Mouse (Mus musculus) stomach, embryonic 15.5 days (tissue): ENCODE data around the gene Crot. TPM values are rescaled to one million over a fixed set of nuclear protein-coding genes. Genes with fewer than 3 reads are reported as not detected.
"Not testable (repeated sequence)": the region's sequence is repeated elsewhere in the genome, so short reads cannot be mapped to it uniquely, and the experiment has no call there.

Experiments
- ATAC-seq: fragments of 200-750 bp; cut with Nextera tagmentation; 2 replicates; pipeline ENCODE4 v1.8.0; 2017; ENCODE audit warnings: low read depth, moderate number of reproducible peaks, moderate TSS enrichment; ENCODE audit not compliant: insufficient read depth, low FRiP score
- H3K27ac ChIP-seq: fragments of 300-500 bp; sonication (generic); 2 replicates; pipeline ENCODE4 v1.5.1; 2015; ENCODE audit warnings: mild to moderate bottlenecking, inconsistent platforms
- H3K27me3 ChIP-seq: fragments of 300-500 bp; sonication (generic); replicated peaks from 2 replicates; pipeline ENCODE4 v1.6.1; 2015; ENCODE audit warnings: inconsistent platforms
- H3K36me3 ChIP-seq: fragments of 300-500 bp; sonication (generic); 2 replicates; pipeline ENCODE4 v1.6.1; 2015; ENCODE audit warnings: inconsistent platforms
- H3K4me1 ChIP-seq: fragments of 300-500 bp; sonication (generic); 2 replicates; pipeline ENCODE4 v1.6.1; 2015; ENCODE audit warnings: inconsistent platforms
- H3K4me2 ChIP-seq: fragments of 300-500 bp; sonication (generic); 2 replicates; pipeline ENCODE4 v1.6.1; 2015; ENCODE audit warnings: mild to moderate bottlenecking, inconsistent platforms
- H3K4me3 ChIP-seq: fragments of 300-500 bp; sonication (generic); replicated peaks from 2 replicates; pipeline ENCODE4 v1.5.1; 2015; ENCODE audit warnings: inconsistent platforms
- H3K9ac ChIP-seq: fragments of 300-500 bp; sonication (generic); 2 replicates; pipeline ENCODE4 v1.6.1; 2015; ENCODE audit warnings: inconsistent platforms
- H3K9me3 ChIP-seq: fragments of 300-500 bp; sonication (generic); 2 replicates; pipeline ENCODE4 v1.6.1; 2016; ENCODE audit warnings: inconsistent platforms
- WGBS: fragments of 180-500 bp; shearing (Covaris S2); methylation state at CpG from one replicate; pipeline ENCODE4 v1.1.7; 2015; 5-methylcytosine and 5-hydroxymethylcytosine counted together
- polyA plus RNA-seq: library from polyadenylated mRNA; unstranded; fragments of >200 nt; fragmentation: Nextera tagmentation; extraction: Ambion mirVana; gene quantifications from 2 replicates; pipeline ENCODE4 v1.2.1, GENCODE M21; 2015

Crot gene
- polyA plus RNA-seq, 1 experiment from 2014 or later, result 52.0 TPM

GRCm38 (mm10) chr5:9032641-9033040 lies 35.5 kb upstream of the Crot start:
- no peaks in the 10 kb centered on the region for H3K4me1 ChIP-seq
- H3K27ac ChIP-seq, result no peak overlapping the region
- H3K36me3 ChIP-seq, result no peaks in the 10 kb centered on the region
- 80% methylated on average over 1 of the region's 1 CpGs for WGBS
- no peak overlapping the region for H3K4me2 ChIP-seq
- H3K9me3 ChIP-seq, result no peaks in the 10 kb centered on the region
- no peaks in the 10 kb centered on the region for H3K27me3 ChIP-seq
- H3K9ac ChIP-seq, result no peak overlapping the region
- H3K4me3 ChIP-seq, result no peak overlapping the region
- no peak for ATAC-seq

- Histone ChIP-seq H3K4me2 (no peak overlapping the region), H3K4me3 (no peak overlapping the region), H3K4me1 (no peaks in the 10 kb centered on the region), H3K9me3 (no peaks in the 10 kb centered on the region), H3K27ac (no peak overlapping the region), H3K9ac (no peak overlapping the region), H3K27me3 (no peaks in the 10 kb centered on the region), H3K36me3 (no peaks in the 10 kb centered on the region)
- no peak for ATAC-seq
- 87% methylated on average over 8 of the region's 8 CpGs for WGBS
Measured at GRCm38 (mm10) chr5:9032101-9032590, 35.0 kb upstream of the Crot start.

- 55% methylated on average over 1 of the region's 1 CpGs for WGBS
- Histone ChIP-seq H3K9ac (no peak overlapping the region), H3K27me3 (no peaks in the 10 kb centered on the region), H3K9me3 (no peaks in the 10 kb centered on the region), H3K4me1 (no peaks in the 10 kb centered on the region), H3K36me3 (no peaks in the 10 kb centered on the region), H3K27ac (no peak overlapping the region), H3K4me3 (no peak overlapping the region), H3K4me2 (no peak overlapping the region)
- ATAC-seq, result peak; percentile 66
Measured at GRCm38 (mm10) chr5:9028266-9028841, 31.2 kb upstream of the Crot start.

GRCm38 (mm10) chr5:9015352-9015751 lies 18.2 kb upstream of the Crot start:
- 71% methylated on average over 3 of the region's 3 CpGs for WGBS
- Histone ChIP-seq H3K27ac (no peak overlapping the region), H3K27me3 (no peaks in the 10 kb centered on the region), H3K9ac (no peak overlapping the region), H3K4me2 (no peak overlapping the region), H3K36me3 (no peaks in the 10 kb centered on the region), H3K4me1 (no peaks in the 10 kb centered on the region), H3K4me3 (no peak overlapping the region), H3K9me3 (no peaks in the 10 kb centered on the region)
- ATAC-seq, result no peak

GRCm38 (mm10) chr5:9014774-9015173 lies 17.6 kb upstream of the Crot start:
- no peaks in the 10 kb centered on the region for H3K27me3 ChIP-seq
- H3K4me3 ChIP-seq, result no peak overlapping the region
- WGBS, result 56% methylated on average over 3 of the region's 3 CpGs
- no peak overlapping the region for H3K4me2 ChIP-seq
- no peaks in the 10 kb centered on the region for H3K4me1 ChIP-seq
- no peak overlapping the region for H3K27ac ChIP-seq
- H3K9me3 ChIP-seq, result no peaks in the 10 kb centered on the region
- H3K36me3 ChIP-seq, result no peaks in the 10 kb centered on the region
- no peak overlapping the region for H3K9ac ChIP-seq
- no peak for ATAC-seq

- no peak overlapping the region for H3K4me2 ChIP-seq
- no peaks in the 10 kb centered on the region for H3K36me3 ChIP-seq
- 66% methylated on average over 8 of the region's 8 CpGs for WGBS
- no peak overlapping the region for H3K9ac ChIP-seq
- no peak overlapping the region for H3K4me3 ChIP-seq
- H3K4me1 ChIP-seq, result no peaks in the 10 kb centered on the region
- ATAC-seq, result no peak
- H3K27me3 ChIP-seq, result no peaks in the 10 kb centered on the region
- H3K27ac ChIP-seq, result no peak overlapping the region
- no peaks in the 10 kb centered on the region for H3K9me3 ChIP-seq
Measured at GRCm38 (mm10) chr5:9011374-9011773, 14.2 kb upstream of the Crot start.

- H3K4me2 ChIP-seq, result no peak overlapping the region
- no peaks in the 10 kb centered on the region for H3K27me3 ChIP-seq
- no peaks in the 10 kb centered on the region for H3K36me3 ChIP-seq
- H3K9ac ChIP-seq, result no peak overlapping the region
- H3K27ac ChIP-seq, result no peak overlapping the region
- 87% methylated on average over 1 of the region's 1 CpGs for WGBS
- H3K4me1 ChIP-seq, result no peaks in the 10 kb centered on the region
- no peak for ATAC-seq
- H3K9me3 ChIP-seq, result no peaks in the 10 kb centered on the region
- H3K4me3 ChIP-seq, result no peak overlapping the region
Measured at GRCm38 (mm10) chr5:9010166-9010565, 13.0 kb upstream of the Crot start.

- not testable (repeated sequence) for H3K36me3 ChIP-seq, ATAC-seq, H3K27ac ChIP-seq, H3K4me2 ChIP-seq, H3K9ac ChIP-seq, H3K4me3 ChIP-seq, H3K9me3 ChIP-seq, H3K27me3 ChIP-seq, H3K4me1 ChIP-seq
- WGBS, result 51% methylated on average over 3 of the region's 3 CpGs
Measured at GRCm38 (mm10) chr5:9006585-9006984, 9.5 kb upstream of the Crot start.

- H3K36me3 ChIP-seq, H3K4me1 ChIP-seq, H3K4me3 ChIP-seq, H3K27me3 ChIP-seq, H3K9ac ChIP-seq, H3K27ac ChIP-seq, H3K4me2 ChIP-seq, H3K9me3 ChIP-seq, ATAC-seq: not testable (repeated sequence)
- 41% methylated on average over 7 of the region's 7 CpGs for WGBS
Measured at GRCm38 (mm10) chr5:9000006-9000405, 2.9 kb upstream of the Crot start.

GRCm38 (mm10) chr5:8999108-8999507 lies 2.0 kb upstream of the Crot start:
- no peaks in the 10 kb centered on the region for H3K36me3 ChIP-seq
- no peak overlapping the region for H3K9ac ChIP-seq
- H3K4me1 ChIP-seq, result 0 out of 2 replicates have a peak, but pooled peaks cover 2% of the 10 kb centered on the region
- no peak for ATAC-seq
- H3K27ac ChIP-seq, result no peak overlapping the region
- H3K9me3 ChIP-seq, result no peaks in the 10 kb centered on the region
- 49% methylated on average over 4 of the region's 4 CpGs for whole genome bisulfite sequencing
- no peak overlapping the region for H3K4me3 ChIP-seq
- H3K27me3 ChIP-seq, result no peaks in the 10 kb centered on the region
- H3K4me2 ChIP-seq, result no peak overlapping the region

- peak; percentile 17; the same call in 1 of the 2 replicates for ATAC-seq
- peak overlapping the region; percentile 75 for H3K4me2 ChIP-seq
- H3K4me1 ChIP-seq, result 0 out of 2 replicates have a peak, but pooled peaks cover 2% of the 10 kb centered on the region
- H3K9me3 ChIP-seq, result no peaks in the 10 kb centered on the region
- WGBS, result 5% methylated on average over 8 of the region's 8 CpGs
- no peaks in the 10 kb centered on the region for H3K27me3 ChIP-seq
- peak overlapping the region; percentile 65 for H3K9ac ChIP-seq
- peak overlapping the region; percentile 70 for H3K4me3 ChIP-seq
- H3K36me3 ChIP-seq, result no peaks in the 10 kb centered on the region
- H3K27ac ChIP-seq, result peak overlapping the region; percentile 92
Measured at GRCm38 (mm10) chr5:8997513-8997895, 380 bp upstream of the Crot start.

- Histone ChIP-seq H3K4me3 (peak overlapping the region; percentile 70), H3K9ac (peak overlapping the region; percentile 39; the same call in 1 of the 2 replicates), H3K4me1 (0 out of 2 replicates have a peak, but pooled peaks cover 2% of the 10 kb centered on the region), H3K27me3 (no peaks in the 10 kb centered on the region), H3K27ac (peak overlapping the region; percentile 92), H3K4me2 (peak overlapping the region; percentile 75), H3K36me3 (0 out of 2 replicates have a peak, but pooled peaks cover 6% of the 10 kb centered on the region), H3K9me3 (no peaks in the 10 kb centered on the region)
- WGBS, result 12% methylated on average over 13 of the region's 13 CpGs
- ATAC-seq, result no peak
Measured at GRCm38 (mm10) chr5:8995966-8996685, 998 bp downstream of the Crot start.
